Mouse (Mus musculus): ENCODE results near the gene Sco1.

GRCm38 (mm10) chr11:67023802-67024340, 28.6 kb upstream of the Sco1 start:
- TF ChIP-seq POLR2A (IDR thresholded peaks at IDR 0.05; ENCODE audit: low read depth, low read length) (no peak), CTCF (conservative IDR thresholded peaks at IDR 0.05; ENCODE audit: insufficient read depth, insufficient read length, low read depth, low read length) (no peak)
